ENCODE assay signal across 9 mouse cellular contexts in the genomic region with DNA sequence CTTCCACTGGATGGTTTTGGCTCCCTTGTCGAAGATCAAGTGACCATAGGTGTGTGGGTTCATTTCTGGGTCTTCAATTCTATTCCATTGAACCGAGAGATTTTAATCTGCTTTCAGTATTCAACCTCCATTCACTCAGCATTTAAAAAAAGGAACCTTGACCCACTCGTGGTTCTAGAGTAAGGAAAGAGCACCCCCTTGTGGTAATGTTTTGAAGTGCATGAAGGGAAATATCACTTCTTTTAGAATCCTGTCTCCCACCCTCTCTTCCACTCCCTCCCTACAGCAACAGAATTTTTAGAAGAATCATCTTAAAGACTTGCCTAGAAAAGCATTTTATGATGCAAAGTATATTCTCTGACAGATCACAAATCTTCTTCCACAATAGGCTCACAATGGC.
DNase-seq lines count a peak whose midpoint lies in the region; TF ChIP-seq lines count a peak whose summit lies in the region.
"Had no signal": no experiment of that assay in that cellular context is flagged by ENCODE, and none has a peak within 500 bp of the region (broad histone marks: within the 10 kb centered on the region; RNA-seq: fewer than 3 reads in every experiment).

No protein-coding gene starts in this region.

- no peak overlapping the region for H3K9ac ChIP-seq in liver, adult 2 months (ENCODE audit: low read depth, low read length)
- no peak overlapping the region for H3K9ac ChIP-seq in MEL (ENCODE audit: control insufficient read depth, low read depth, low read length, poor library complexity, severe bottlenecking)
- H3K9ac ChIP-seq: heart, embryonic 15.5 days had no signal

- no peak for TF ChIP-seq POLR2A in liver, adult 2 months (IDR thresholded peaks at IDR 0.05; ENCODE audit: extremely low read depth, insufficient read depth, low read length)
- TF ChIP-seq POLR2A in MEL (IDR thresholded peaks at IDR 0.05; ENCODE audit: control insufficient read depth in 1 of 2, insufficient read depth in 1 of 2, low read depth in 1 of 2, low read length in 2 of 2, poor library complexity in 1 of 2): no peak

- no peaks in the 10 kb centered on the region for H3K36me3 ChIP-seq in liver, adult 2 months (ENCODE audit: control insufficient read depth, insufficient read depth, low read length)
- no peaks in the 10 kb centered on the region for H3K36me3 ChIP-seq in MEL (ENCODE audit: control insufficient read depth in 1 of 2, insufficient read depth in 2 of 2, low read length in 2 of 2)
- H3K36me3 ChIP-seq: heart, embryonic 15.5 days had no signal

- no peaks in the 10 kb centered on the region for H3K27me3 ChIP-seq in liver, adult 2 months (ENCODE audit: control insufficient read depth, insufficient read depth, low read length)
- no peaks in the 10 kb centered on the region for H3K27me3 ChIP-seq in MEL (ENCODE audit: control insufficient read depth in 1 of 2, insufficient read depth in 2 of 2, low read length in 2 of 2)
- H3K27me3 ChIP-seq: heart, embryonic 15.5 days had no signal

- no peak overlapping the region for H3K4me3 ChIP-seq in gastrocnemius, adult 2 months
- no peak overlapping the region for H3K4me3 ChIP-seq in liver, adult 2 months (ENCODE audit: insufficient read depth, low read depth, low read length)
- H3K4me3 ChIP-seq in MEL (ENCODE audit: control insufficient read depth in 1 of 2, insufficient read depth in 1 of 2, low read depth in 2 of 2, low read length in 2 of 2): no peak overlapping the region
- H3K4me3 ChIP-seq: heart, embryonic 15.5 days had no signal

- intact Hi-C loops in gastrocnemius, adult 2 months (cut with DNase I): no loop called here
- intact Hi-C loops in heart, postnatal 10 days (cut with DNase I): loop anchor here (1.0 kb wide), 1 partner anchor 237 kb away; no protein-coding TSS in a partner anchor

- TF ChIP-seq EP300 in MEL (IDR thresholded peaks at IDR 0.05; ENCODE audit: low read depth in 1 of 2, low read length in 2 of 2): no peak

- DNase-seq in gastrocnemius, adult 2 months: no peak
- no peak for DNase-seq in gastrocnemius, adult 8-10 months (ENCODE audit: low spot score in 2 of 2)
- DNase-seq in liver, adult 2 months (ENCODE audit: extremely low read depth, low read depth, low spot score): peak; percentile 18
- DNase-seq in liver (no peak), MEL (ENCODE audit: low read depth, low spot score) (peak; percentile 57)
- DNase-seq in heart, postnatal 10 days: peak; percentile 41 to 59
- no peak for DNase-seq in spleen, postnatal 14 days (ENCODE audit: low spot score in 2 of 2)
- DNase-seq in ovary, postnatal 10 days (ENCODE audit: low spot score): no peak

- TF ChIP-seq RAD21 in MEL (IDR thresholded peaks at IDR 0.05; ENCODE audit: low read depth, low read length): peak; percentile 79

- H3K9me3 ChIP-seq in MEL (replicated peaks; ENCODE audit: insufficient read depth, low read length): no peaks in the 10 kb centered on the region
- H3K9me3 ChIP-seq: heart, embryonic 15.5 days had no signal

- no peak overlapping the region for H3K27ac ChIP-seq in gastrocnemius, adult 2 months
- no peak overlapping the region for H3K27ac ChIP-seq in liver, adult 2 months (replicated peaks; ENCODE audit: insufficient read depth, low read depth, low read length)
- no peak overlapping the region for H3K27ac ChIP-seq in MEL (ENCODE audit: control insufficient read depth, low read depth, low read length)
- H3K27ac ChIP-seq: heart, embryonic 15.5 days had no signal

- H3K4me1 ChIP-seq in liver, adult 2 months (ENCODE audit: control insufficient read depth, insufficient read depth, low read length): no peaks in the 10 kb centered on the region
- no peaks in the 10 kb centered on the region for H3K4me1 ChIP-seq in MEL (ENCODE audit: control insufficient read depth in 1 of 2, insufficient read depth in 2 of 2, low read length in 2 of 2)
- H3K4me1 ChIP-seq: heart, embryonic 15.5 days had no signal

- peak; percentile 72 for TF ChIP-seq CTCF in gastrocnemius, adult 2 months (IDR thresholded peaks at IDR 0.05)
- TF ChIP-seq CTCF in liver, adult 2 months (IDR thresholded peaks at IDR 0.05; ENCODE audit: low read depth, low read length): peak; percentile 48
- peak; percentile 6 to 79 (median 62); a peak in 4 of 6 replicates for TF ChIP-seq CTCF in MEL (IDR thresholded peaks at IDR 0.05 in 2 of 3, conservative IDR thresholded peaks at IDR 0.05 in 1 of 3; ENCODE audit: control insufficient read depth in 1 of 3, insufficient read depth in 1 of 3, low read depth in 2 of 3, low read length in 3 of 3, poor library complexity in 1 of 3, severe bottlenecking in 1 of 3)

- WGBS in liver, adult 2 months: 7% methylated on average over 3 of the region's 3 CpGs

- no peaks in the 10 kb centered on the region for H3K79me2 ChIP-seq in liver, adult 2 months (ENCODE audit: control insufficient read depth, insufficient read depth, low read length)
- H3K79me2 ChIP-seq in MEL (ENCODE audit: control insufficient read depth, insufficient read depth, low read length, poor library complexity): no peaks in the 10 kb centered on the region

TF ChIP-seq in MEL, 35 proteins besides CTCF, POLR2A, EP300 and RAD21:
- TF ChIP-seq USF1 (IDR thresholded peaks at IDR 0.05; ENCODE audit: low read depth, low read length) (no peak), RCOR1 (IDR thresholded peaks at IDR 0.05; ENCODE audit: low read depth, low read length) (no peak), MYC (IDR thresholded peaks at IDR 0.05; ENCODE audit: low read depth, low read length) (0 out of 2 replicates have a peak, but pooled peaks have one; percentile 17), ZNF384 (IDR thresholded peaks at IDR 0.05; ENCODE audit: low read depth, low read length) (0 out of 2 replicates have a peak, but pooled peaks have one; percentile 26), MEF2A (IDR thresholded peaks at IDR 0.05; ENCODE audit: extremely low read depth, insufficient replicate concordance, low read depth, low read length, poor library complexity, severe bottlenecking) (no peak), ZC3H11A (IDR thresholded peaks at IDR 0.05; ENCODE audit: low read depth, low read length) (peak; percentile 63; the same call in 1 of the 2 replicates), SMC3 (IDR thresholded peaks at IDR 0.05; ENCODE audit: low read depth, low read length) (peak; percentile 68), MXI1 (IDR thresholded peaks at IDR 0.05; ENCODE audit: low read depth, low read length) (no peak)

Comparison
In these comparisons a context has a peak if more than half of its experiments do, and no peak if none do; other contexts are left out.
1. DNase-seq: peak in liver, adult 2 months (single experiment), MEL (single experiment) and heart, postnatal 10 days (2 of 2); none in gastrocnemius, adult 2 months (single experiment), gastrocnemius, adult 8-10 months (0 of 2), liver (single experiment), spleen, postnatal 14 days (0 of 2) and ovary, postnatal 10 days (single experiment).
2. Peak in every context shown above with its lines, with median percentiles within 50 percentile points of each other: CTCF ChIP-seq.